Mouse (Mus musculus): ENCODE data around the gene Setx.

The Setx gene

GRCm38 (mm10) chr2:29135161-29135560, 11.2 kb downstream of the Setx start:
- no peak for DNase-seq (ENCODE audit: low spot score in 2 of 2)

GRCm38 (mm10) chr2:29151941-29152340, 28.0 kb downstream of the Setx start:
- DNase-seq (ENCODE audit: low spot score in 2 of 2) = no peak

GRCm38 (mm10) chr2:29168067-29168466, 44.1 kb downstream of the Setx start:
- no peak for DNase-seq (ENCODE audit: low spot score in 2 of 2)

GRCm38 (mm10) chr2:29174887-29175286, 50.9 kb downstream of the Setx start:
- no peak for DNase-seq (ENCODE audit: low spot score in 2 of 2)

GRCm38 (mm10) chr2:29179810-29180209, 55.8 kb downstream of the Setx start:
- no peak for DNase-seq (ENCODE audit: low spot score in 2 of 2)

GRCm38 (mm10) chr2:29181111-29181510, 57.1 kb downstream of the Setx start:
- DNase-seq (ENCODE audit: low spot score in 2 of 2) = no peak

GRCm38 (mm10) chr2:29183266-29183924, 59.4 kb downstream of the Setx start:
- DNase-seq (ENCODE audit: low spot score in 2 of 2) = no peak

GRCm38 (mm10) chr2:29186209-29186608, 62.2 kb downstream of the Setx start:
- DNase-seq (ENCODE audit: low spot score in 2 of 2) = no peak

GRCm38 (mm10) chr2:29190392-29190791, 66.4 kb downstream of the Setx start:
- DNase-seq (ENCODE audit: low spot score in 2 of 2) = no peak

GRCm38 (mm10) chr2:29191216-29192215, 67.5 kb downstream of the Setx start:
- no peak for DNase-seq (ENCODE audit: low spot score in 2 of 2)

GRCm38 (mm10) chr2:29192629-29193278, 68.8 kb downstream of the Setx start:
- DNase-seq (ENCODE audit: low spot score in 2 of 2) = no peak

GRCm38 (mm10) chr2:29193819-29194546, 70.0 kb downstream of the Setx start:
- DNase-seq (ENCODE audit: low spot score in 2 of 2) = no peak

GRCm38 (mm10) chr2:29194547-29195463, 70.8 kb downstream of the Setx start:
- peak; percentile 67 to 74 for DNase-seq (ENCODE audit: low spot score in 2 of 2)

- no peak for DNase-seq (ENCODE audit: low spot score in 2 of 2)
These were observed 72.9 kb downstream of the Setx start for GRCm38 (mm10) chr2:29196844-29197243.

- no peak for DNase-seq (ENCODE audit: low spot score in 2 of 2)
These were observed 74.5 kb downstream of the Setx start for GRCm38 (mm10) chr2:29198446-29198845.

GRCm38 (mm10) chr2:29199909-29200308, 75.9 kb downstream of the Setx start:
- peak in 1 of 2 experiments; percentile 14 for DNase-seq (ENCODE audit: low spot score in 2 of 2)

GRCm38 (mm10) chr2:29201223-29201955, 77.4 kb downstream of the Setx start:
- DNase-seq (ENCODE audit: low spot score in 2 of 2) = no peak

- DNase-seq (ENCODE audit: low spot score in 2 of 2) = no peak
These were observed 82.2 kb downstream of the Setx start for GRCm38 (mm10) chr2:29206156-29206555.

- peak in 1 of 2 experiments; percentile 57 for DNase-seq (ENCODE audit: low spot score in 2 of 2)
These were observed 92.5 kb downstream of the Setx start for GRCm38 (mm10) chr2:29216286-29217012.

Measured in urinary bladder, postnatal 36 days (tissue).